Mouse (Mus musculus): ENCODE results near the gene Krt7.

Krt7 gene

DNA sequence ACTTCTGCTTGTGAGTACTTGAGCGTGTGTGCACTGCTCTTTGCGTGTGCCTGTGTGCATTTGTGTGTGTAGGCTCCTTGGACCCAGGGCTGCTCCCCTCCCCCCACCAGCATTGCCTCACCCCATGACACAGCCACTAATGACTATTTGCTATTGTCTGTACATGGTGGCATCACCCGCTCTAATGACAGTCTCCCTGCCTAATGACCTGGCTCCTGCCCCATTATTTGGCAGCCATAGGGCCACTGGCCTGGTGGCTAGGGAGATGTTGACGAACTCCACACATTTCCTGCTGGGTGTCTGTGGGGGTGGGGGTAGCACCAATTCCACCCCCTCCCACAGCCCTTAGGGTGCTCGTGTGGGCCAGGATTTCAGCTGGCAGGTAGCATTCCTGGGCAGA is 32.2 kb upstream of the Krt7 start:
- no peak for DNase-seq

DNA sequence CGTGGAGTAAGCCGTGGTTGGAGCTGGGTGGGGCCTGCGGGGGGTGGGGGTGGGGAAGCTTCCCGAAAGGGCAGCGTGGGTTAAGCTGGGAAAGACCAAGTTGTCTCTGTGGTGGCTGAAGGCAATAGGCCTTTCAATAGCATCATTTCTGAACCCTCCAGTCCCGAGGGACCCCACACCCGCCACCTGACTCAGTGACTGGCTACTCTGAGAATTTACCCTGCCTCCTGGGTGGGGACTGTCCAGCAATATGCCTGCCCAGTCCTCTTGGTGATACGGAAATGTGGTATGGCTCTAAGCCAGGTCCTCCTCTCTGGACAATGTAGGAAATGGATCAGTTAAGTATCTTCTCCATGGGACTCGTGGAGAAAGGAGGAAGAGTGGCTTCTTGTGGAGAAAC is 29.1 kb upstream of the Krt7 start:
- peak; percentile 68 for DNase-seq

DNA sequence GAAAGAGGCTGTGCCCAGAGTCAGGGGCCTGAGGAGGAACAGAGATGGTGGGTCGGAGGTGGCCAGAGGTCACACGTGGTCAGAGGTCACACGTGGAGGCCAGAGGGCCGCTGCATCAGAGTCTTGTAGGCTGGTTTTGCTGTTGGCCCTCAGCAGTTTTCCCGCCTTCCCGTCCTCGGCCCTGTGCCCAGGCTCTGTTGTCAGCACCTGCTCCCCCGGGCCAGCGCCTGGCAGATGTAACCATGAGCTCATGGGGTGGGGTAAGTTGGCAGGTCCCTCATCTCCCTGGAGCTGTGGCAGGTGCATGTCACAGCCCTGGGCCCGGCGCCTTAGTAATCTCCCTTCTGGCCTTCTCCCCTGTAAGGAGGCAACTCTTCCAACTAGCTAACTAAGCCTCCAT is 28.0 kb upstream of the Krt7 start:
- DNase-seq = no peak

DNA sequence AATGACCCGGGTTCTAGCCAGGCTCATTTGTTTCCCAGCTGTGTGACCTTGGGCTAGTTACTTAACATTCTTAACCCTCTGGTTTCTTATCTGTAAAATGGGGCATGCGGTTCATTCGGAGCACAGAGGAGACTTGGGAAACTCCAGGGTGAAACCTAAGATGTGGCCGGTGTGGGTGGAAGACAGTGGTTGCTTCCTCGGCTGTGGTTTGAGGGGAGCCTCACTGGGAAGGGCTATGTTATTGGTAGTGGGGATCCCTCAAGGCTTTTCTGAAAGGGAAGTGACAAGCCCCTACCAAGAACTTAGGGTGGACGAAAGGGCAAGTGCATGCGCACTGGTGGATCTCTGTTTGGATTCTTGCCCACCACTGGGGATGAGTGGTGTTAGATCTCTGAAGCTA is 26.2 kb upstream of the Krt7 start:
- DNase-seq = no peak

DNA sequence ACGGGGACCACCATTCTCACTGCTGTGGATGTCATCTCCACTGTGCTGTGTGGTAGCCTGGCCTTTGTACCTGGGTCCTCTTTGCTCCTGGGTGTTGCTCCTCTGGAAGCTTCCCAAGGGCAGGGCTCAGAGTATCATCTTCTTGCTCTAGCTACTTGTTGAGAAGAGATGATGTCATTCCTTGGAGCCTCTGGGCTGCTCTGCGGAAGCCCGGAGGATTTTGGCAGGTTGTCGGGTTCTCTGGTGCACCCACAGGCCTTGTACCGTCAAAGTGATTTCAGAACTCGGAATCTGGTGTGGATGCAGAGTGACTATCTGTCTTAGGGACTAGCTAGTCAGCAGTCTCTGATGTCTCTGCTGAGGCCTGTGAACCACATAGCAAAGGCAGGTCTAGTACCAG is 25.8 kb upstream of the Krt7 start:
- no peak for DNase-seq

DNA sequence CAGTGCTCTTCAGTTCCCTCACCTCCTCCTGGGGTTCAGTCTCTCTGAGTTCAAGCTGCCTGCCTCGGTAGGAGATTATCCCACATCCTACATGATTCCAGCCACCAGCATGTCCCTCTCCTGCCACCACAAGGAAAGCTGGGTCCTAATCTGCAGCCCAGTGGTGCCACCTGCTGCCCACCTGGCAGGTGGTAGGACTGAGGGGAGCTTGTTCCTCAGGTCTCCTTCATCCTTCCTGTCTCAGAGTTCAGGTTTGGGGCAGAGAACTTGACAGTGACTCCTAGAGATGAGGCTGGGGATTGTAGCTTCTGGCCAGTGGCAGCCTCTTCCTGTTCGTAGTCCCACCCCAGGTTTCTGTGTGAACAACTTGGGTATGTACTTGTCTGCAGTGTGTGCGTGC is 23.7 kb upstream of the Krt7 start:
- peak; percentile 76 for DNase-seq

DNA sequence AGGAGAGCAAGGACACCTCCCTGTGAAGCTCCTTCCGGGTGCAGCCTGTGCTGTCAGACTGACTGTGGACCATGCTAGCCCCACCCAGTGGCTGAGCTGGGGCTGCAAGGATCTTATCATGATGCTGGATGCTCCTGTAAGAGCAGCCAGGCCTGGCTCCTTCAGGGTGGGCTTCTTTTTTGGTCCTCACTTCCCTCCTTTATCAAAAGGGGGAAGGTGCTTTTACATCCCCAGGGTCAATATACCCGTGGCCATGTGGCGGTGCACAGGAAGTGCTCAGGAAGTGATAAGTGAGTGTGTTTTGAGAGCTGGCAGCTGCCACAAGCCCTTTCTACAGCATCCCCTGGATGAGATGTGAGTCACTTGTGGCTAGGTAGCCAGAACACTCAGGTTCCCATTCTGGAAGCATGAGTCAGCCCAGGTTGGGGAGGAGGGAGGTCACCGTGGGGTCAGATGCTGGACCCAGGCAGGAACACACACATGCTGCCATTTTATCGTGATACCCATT is 22.8 kb upstream of the Krt7 start:
- DNase-seq = peak; percentile 58

DNA sequence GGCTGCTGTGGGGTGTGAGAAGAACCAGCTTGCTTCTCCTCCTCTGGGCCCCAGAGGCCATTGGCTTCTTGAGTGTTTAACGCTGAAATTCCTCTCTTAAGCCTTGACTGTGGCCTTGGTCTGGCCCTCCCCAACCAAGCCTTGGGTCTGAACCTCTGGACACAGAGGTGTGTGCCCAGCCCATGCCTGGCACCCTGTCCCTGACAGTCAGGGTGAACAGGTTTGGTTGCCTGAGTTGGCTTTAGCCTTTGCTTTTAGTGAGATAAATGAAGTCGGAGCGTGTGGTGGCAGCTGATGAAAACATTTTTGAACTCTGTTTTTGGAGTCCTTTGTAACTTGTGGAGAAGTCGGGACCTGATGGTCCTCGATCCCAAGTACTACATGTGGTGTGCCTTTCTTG is 20.6 kb upstream of the Krt7 start:
- DNase-seq = no peak

DNA sequence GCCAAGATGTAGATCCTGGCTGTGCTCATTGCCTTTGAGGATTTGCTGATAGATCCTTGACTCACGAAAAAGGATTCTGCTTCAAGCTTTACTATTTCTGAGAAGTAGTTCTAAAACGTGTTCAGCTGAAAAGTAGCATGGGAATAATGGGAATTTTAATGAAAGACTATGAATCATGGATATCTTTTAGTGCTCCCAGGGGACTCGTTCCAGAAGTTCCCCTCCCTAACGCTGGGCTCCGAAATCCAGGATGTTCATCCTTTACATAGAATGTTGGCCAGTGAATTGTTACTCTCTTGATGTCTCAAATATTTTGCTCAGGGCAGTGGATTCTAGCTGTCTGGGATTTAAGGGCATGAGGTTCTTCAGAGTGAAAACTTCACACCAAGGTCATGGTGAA is 18.6 kb upstream of the Krt7 start:
- no peak for DNase-seq

DNA sequence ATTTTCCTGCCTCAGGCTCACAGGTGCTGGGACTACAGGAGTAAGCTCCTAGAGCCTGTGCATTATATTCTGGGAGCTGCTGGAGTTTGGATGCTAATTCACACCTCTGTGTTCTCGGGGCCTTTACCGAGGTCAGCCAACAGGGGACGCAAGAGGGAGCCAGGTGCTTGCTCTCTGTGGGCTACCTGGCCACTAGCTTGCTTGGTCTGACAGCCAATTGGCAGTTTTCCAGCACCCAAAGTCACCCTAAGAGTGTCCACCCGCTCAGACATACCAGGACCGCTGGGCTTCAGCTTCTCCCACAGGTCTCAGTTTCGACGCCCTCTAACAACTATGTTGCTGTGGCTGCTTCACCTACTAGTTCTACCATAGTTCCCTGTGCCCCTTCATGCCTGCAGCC is 15.9 kb upstream of the Krt7 start:
- DNase-seq = no peak

DNA sequence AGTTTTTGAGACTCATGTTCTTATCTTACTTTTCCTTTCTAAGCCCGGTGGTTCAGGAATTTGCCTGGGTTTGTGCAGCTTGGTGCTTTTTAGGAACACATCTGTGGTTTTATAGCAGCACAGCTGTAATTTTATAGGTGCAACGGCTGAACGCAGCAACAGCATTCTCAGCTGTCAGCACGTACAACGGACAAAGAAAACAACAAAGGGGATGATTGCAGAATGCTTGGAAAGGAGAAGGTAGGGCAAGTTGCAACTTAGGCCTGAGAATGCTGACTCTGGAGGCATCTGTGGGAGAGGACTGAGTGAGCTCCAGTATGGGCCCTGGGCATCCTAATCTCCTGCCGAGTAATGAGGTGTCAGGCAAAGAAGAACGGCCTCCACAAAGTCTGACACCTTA is 14.4 kb upstream of the Krt7 start:
- no peak for DNase-seq

DNA sequence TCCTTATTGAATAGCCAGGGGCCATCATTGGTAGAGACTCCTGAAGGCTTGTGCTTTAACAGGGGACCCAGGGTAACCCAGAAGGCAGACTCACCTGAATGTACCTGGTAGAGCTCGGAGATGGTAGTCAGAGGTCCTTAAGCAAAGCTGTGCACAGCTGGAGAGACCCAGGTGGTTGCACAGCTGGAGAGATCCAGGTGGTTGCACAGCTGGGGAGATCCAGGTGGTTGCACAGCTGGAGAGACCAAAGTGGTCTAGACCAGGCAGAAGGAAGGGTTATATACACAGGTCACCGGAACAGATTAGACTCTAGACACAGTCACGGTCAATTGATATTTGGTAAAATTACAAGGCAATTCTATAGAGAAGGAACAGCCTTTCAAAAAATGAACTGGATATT is 13.9 kb upstream of the Krt7 start:
- DNase-seq = no peak

DNA sequence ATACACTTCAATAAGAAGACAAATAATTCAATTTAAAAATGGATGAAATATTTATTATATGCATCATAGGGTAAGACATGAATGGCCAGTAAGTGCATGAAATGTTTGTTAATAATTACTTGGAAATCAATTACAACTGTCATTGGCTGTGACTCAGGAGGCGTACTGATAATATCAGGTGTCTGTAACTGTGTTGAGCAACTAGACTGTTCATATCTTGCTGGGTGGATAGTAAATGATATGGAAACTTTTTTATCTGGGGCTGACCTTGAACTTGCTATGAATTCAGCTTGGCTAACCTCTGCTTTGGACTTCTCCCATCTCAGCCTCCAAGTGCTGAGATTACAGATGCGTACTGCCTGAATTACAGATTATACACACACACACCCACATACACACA is 13.2 kb upstream of the Krt7 start:
- DNase-seq = no peak

DNA sequence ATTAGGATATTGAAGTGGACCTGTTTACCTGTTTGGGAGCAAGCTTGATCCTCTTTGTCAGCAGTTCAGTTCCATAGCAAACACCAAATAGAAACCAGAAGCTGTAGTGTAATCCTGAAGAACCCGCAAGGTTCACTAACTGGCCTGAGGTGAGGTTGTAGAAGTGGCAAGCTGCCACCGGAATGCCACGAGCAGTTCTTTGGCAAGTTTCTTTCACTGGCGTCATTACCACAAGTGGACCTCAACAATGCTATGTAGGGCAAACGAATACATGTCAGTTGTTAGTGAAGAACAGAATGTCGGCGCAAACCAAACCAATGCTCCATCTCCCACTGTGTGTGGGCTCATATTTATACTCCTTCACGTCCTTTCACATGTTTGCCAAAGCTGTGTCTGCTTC is 12.6 kb upstream of the Krt7 start:
- DNase-seq = no peak

DNA sequence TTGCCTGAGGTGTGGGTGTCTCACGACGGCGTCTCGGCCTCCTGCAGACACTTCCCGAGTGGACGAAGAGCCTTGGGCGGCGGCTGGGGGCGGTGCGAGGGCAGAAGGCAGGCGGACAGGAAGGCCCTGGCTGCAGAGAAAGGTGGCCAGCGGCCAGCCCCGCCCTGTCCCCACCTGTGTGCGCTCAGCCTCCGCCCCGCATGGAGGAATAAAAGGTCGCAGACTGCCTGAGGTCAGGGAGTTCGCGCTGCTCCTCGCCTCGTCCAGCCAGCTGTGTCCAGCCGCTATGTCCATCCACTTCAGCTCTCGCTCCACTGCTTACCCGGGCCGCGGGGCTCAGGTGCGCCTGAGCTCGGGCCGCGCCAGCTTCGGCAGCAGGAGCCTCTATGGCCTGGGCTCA is 1.3 kb downstream of the Krt7 start:
- DNase-seq = peak; percentile 81

DNA sequence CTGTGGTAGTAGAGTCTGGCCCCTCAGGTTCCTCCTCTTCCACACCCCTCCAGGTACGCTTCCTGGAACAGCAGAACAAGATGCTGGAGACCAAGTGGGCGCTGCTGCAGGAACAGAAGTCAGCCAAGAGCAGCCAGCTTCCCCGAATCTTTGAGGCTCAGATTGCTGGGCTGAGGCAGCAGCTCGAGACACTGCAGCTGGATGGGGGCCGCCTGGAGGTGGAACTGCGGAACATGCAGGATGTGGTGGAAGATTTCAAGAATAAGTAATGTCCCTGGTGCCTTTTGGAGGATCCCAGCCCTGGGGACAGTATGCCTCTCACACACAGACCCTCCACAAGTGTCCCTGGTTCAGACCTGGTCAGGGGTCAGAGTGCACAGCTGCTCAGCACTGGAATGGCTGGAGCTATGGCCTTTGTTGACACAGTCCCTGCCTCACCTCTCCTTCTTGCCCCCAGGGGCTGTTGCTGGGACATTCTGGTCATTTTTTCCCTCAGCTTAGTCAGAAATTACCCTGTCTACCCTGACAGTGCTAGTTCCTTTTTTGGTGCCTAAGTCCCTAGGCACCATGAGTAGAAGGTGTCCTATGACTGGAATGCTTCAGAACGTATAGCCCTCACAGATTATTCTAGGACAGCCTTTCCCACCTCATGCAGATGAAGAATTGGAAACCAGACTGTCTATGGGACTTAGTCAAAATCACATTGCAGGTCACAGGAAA is 3.2 kb downstream of the Krt7 start:
- DNase-seq = peak; percentile 62

DNA sequence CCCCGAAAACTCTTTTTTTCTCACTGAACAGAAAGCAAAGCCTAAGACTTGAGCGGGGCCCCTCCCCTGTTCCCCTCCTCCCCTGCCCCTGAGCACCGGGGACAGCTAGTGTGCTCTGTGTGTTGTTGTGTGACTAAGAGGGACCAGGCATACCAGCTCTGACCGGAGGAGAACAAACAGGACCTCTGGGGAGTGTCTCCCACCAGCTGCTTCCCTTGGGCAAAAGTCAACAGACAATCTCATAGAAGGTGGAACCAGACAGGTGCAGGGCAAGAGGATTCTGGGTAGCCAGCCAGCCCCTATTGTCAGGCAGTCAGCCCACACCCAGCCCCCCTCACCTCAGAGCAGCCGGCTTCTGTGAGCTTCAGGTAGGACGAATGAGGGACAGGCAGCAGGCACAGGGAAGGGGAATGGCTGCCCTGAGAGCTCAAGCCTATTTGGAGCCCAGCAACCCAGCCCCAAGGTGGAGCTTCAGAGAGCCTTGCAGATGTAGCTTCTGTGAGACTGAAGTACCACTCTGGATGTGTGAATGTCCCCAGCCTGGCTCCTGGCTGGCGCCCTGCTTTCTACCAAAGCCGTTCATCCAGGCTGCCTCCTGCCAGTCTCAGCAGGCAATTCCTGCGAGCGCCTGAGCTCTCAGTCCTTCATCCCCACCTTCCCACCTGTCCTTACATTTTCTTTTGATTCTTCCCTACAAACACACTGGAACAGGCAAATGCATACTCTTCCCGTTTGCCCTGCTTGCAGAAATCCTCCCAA is 4.1 kb downstream of the Krt7 start:
- DNase-seq = no peak

DNA sequence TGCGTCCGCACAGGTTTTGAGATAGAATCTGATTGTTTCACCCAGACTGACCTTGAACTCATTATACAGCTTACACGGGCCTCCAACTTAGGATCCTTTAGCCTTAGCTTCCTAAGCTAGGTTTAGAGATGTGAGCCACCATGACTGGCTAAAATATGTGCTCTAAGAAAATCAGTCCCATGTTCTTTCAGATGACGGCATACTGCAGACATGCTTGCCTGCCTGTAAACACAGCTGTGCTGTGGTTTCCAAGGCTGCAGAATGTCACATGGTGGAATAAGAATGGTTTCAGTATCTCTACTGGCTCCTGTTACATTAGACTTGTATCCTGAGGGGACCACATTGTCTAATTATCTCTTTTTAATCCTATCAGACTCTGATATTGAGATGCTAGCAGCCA is 8.1 kb downstream of the Krt7 start:
- no peak for DNase-seq

DNA sequence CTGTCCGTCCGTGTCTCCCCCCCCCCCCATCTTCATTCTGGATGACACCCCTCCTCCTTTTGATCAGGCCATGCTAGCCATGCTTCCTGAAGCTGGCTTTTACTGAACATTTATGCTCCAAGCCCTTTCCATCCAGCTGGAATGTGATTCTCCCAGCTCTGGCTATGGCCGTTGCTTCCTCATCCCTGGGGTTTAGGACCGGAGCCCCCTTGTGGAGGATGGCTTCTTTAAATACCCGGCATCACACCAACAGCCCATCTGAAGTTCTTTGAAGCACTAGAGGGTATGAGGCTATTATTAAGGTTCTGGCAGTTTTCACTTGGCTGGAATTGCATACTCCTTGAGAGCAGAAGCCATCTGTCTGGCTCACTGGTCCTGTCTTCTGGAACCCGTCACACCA is 10.1 kb downstream of the Krt7 start:
- peak; percentile 59 for DNase-seq

DNA sequence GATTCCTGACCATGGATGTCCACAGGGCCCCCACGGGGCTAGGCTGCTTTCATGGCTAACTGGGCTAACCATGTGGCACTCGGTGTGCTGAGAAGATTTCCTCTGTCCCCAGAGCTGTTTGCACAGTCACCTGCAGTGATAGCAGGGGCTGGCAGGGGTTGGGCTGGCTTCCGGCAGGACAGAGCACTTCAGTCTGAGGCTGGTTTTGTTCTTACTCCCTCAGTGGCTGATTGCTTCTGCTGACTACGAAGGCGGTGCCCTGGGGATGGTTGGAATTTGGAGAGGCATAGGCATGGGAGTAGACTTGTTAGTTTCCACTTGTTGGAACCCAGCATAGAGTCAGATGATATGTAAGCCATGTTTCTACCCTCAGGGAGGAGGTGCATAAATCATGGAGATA is 14.1 kb downstream of the Krt7 start:
- DNase-seq = no peak

DNA sequence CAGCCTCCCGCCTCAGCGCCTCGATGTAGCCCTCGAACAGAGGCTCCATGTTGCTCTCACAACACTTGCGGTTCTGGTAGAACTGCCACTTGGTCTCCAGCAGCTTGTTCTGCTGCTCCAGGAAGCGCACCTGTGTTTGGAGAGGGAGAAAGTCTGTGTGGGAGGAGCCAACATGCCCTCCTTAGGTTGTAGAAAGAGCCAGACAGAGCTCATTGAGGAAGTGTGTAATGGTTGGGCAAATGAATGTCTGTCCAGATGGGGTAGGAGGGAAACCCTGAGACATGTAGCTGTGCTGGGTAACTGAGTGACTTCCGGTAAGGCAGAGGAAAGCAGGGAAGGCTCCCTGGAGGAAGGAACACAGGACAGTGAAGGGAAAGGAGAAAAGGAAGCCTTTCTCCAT is 25.8 kb downstream of the Krt7 start:
- DNase-seq = no peak

DNA sequence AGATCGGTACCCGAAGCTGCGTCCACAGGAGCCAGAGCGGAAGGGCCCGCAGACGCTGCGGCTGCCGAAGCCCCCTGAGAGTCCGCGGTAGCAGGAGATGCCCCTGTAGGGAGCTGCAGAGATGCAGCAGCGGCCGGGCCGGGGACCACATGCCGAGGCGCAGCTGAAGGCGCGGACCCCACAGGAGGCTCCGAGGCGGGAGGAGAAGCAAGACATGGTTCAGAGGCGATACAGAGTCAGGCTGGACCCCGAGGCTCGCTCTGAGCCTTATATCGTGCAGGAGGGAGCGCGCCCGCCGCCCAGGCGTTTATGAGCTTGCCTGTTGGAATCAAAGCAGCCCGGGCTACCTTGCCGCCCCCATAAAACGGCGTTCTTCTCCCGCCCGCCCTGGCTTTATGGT is 27.7 kb downstream of the Krt7 start, which contains the start of gene Krt87:
Gene Krt87 (minus strand): TSS at position 250 of the 400 bp plus-strand sequence.
- DNase-seq = no peak

DNA sequence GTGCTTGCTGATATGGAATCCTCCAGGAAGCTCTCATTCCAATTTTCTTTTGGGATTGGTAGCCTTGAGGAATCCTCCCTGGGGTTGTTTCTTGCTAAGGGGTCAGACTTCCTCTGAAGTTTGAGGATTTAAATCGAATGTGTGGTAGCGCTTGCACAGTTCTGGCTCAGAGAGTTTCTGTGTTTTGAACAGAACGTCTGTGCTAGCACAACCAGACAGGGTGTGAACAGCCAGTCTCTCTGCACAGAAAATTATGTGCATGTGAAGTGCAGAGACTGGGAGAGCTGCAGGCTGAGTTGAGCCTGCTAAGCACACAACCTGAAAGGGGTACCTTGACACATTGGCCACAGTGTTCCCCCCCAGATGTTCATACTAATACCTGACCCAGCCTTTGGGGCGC is 30.0 kb downstream of the Krt7 start:
- DNase-seq = no peak

DNA sequence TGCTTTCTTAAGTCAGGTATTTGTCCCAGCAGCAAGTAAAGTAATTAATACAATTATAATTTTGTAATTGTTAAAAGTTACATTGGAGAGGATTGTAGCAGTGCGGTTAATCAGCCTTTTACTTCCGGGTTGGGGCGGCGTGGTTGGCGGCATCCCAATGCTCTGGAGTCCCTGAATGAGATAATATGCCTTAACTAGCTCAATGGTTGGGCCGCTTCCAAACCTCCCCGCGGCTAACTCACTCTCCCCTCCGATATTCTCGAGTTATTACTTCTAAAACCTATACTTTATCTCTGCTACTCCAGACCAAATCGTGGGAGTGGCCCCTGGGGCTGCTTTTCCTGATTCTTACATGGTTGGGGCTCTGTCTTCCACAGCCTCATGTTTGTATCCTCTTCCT is 35.7 kb downstream of the Krt7 start:
- DNase-seq = no peak

DNA sequence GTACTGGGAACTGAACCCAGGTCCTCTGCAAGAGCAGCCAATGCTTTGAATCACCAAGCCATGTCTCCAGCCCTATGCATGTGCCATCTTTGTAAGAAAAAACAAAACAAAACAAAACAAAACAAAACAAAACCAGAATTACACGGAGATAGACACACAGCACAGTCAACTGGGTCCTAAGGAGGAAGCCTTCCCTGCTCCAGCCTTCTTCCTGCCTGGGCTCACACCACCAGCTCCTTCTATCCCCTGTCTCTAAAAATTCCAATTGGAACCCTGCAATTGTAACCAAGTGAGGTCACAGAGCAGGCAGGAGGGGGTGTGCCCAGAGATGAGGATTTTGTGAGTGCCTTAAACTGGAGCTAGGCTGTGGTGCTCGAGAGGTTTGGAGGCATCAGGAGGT is 36.6 kb downstream of the Krt7 start, which contains the start of gene Krt88:
Gene Krt88 (plus strand): TSS at position 301 of the 400 bp plus-strand sequence.
- DNase-seq = no peak

All from kidney, postnatal 10 days (tissue).